Mouse (Mus musculus) forebrain, embryonic 16.5 days (tissue): ENCODE measurements at regions not wholly inside any gene's neighbourhood (a gene's known extent, or its start where the extent isn't known, plus 50 kb on each side); places are given as distances from the start of the nearest gene placed in this dataset.
"Not testable (repeated sequence)": the region's sequence is repeated elsewhere in the genome, so short reads cannot be mapped to it uniquely, and the experiment has no call there.

ENCODE experiments used
- ATAC-seq: fragments of 200-750 bp; cut with Nextera tagmentation; 2 replicates; pipeline ENCODE4 v1.8.0; 2017; ENCODE audit warnings: mild to moderate bottlenecking, moderate library complexity
- H3K27ac ChIP-seq: fragments of 300-500 bp; sonication (generic); 2 replicates; pipeline ENCODE4 v1.5.1; 2014; ENCODE audit warnings: low read length, control low read depth
- H3K27me3 ChIP-seq: fragments of 300-500 bp; sonication (generic); replicated peaks from 2 replicates; pipeline ENCODE4 v1.6.1; 2014; ENCODE audit warnings: low read length; ENCODE audit not compliant: control insufficient read depth, insufficient read depth
- H3K36me3 ChIP-seq: fragments of 300-500 bp; sonication (generic); 2 replicates; pipeline ENCODE4 v1.6.1; 2014; ENCODE audit not compliant: control insufficient read depth, insufficient read depth
- H3K4me1 ChIP-seq: fragments of 300-500 bp; sonication (generic); replicated peaks from 2 replicates; pipeline ENCODE4 v1.6.1; 2014; ENCODE audit warnings: low read length; ENCODE audit not compliant: control insufficient read depth, insufficient read depth
- H3K4me2 ChIP-seq: fragments of 300-500 bp; sonication (generic); 2 replicates; pipeline ENCODE4 v1.6.1; 2014; ENCODE audit warnings: mild to moderate bottlenecking, low read length, control low read depth
- H3K4me3 ChIP-seq: fragments of 300-500 bp; sonication (generic); replicated peaks from 2 replicates; pipeline ENCODE4 v1.5.1; 2014; ENCODE audit warnings: mild to moderate bottlenecking, low read length, control low read depth
- H3K9ac ChIP-seq: fragments of 300-500 bp; sonication (generic); replicated peaks from 2 replicates; pipeline ENCODE4 v1.6.1; 2014; ENCODE audit warnings: low read depth, low read length, control low read depth
- H3K9me3 ChIP-seq: fragments of 300-500 bp; sonication (generic); 2 replicates; pipeline ENCODE4 v1.6.1; 2016; ENCODE audit warnings: low read length; ENCODE audit not compliant: control insufficient read depth
- WGBS: fragments of 180-500 bp; shearing (Covaris S2); extraction: QIAGEN DNeasy Blood & Tissue Kit; methylation state at CpG from one replicate; pipeline ENCODE4 v1.1.7; 2014; 5-methylcytosine and 5-hydroxymethylcytosine counted together

GRCm38 (mm10) chr13:5641743-5642510 is 219.4 kb upstream of the Klf6 start:
- no peak overlapping the region for H3K27ac ChIP-seq
- ATAC-seq: peak; percentile 64; the same call in 1 of the 2 replicates
- H3K36me3 ChIP-seq: no peaks in the 10 kb centered on the region
- no peaks in the 10 kb centered on the region for H3K9me3 ChIP-seq
- no peaks in the 10 kb centered on the region for H3K4me1 ChIP-seq
- no peak overlapping the region for H3K9ac ChIP-seq
- H3K4me3 ChIP-seq: no peak overlapping the region
- H3K27me3 ChIP-seq: no peaks in the 10 kb centered on the region
- no peak overlapping the region for H3K4me2 ChIP-seq
- 58% methylated on average over 7 of the region's 7 CpGs for WGBS

GRCm38 (mm10) chr13:5648276-5648675 is 213.0 kb upstream of the Klf6 start:
- H3K27ac ChIP-seq: no peak overlapping the region
- no peak overlapping the region for H3K4me3 ChIP-seq
- no peaks in the 10 kb centered on the region for H3K36me3 ChIP-seq
- no peaks in the 10 kb centered on the region for H3K9me3 ChIP-seq
- no peak overlapping the region for H3K4me2 ChIP-seq
- H3K4me1 ChIP-seq: no peaks in the 10 kb centered on the region
- no peak for ATAC-seq
- H3K9ac ChIP-seq: no peak overlapping the region
- 75% methylated on average over 4 of the region's 4 CpGs for WGBS
- no peaks in the 10 kb centered on the region for H3K27me3 ChIP-seq

DNA sequence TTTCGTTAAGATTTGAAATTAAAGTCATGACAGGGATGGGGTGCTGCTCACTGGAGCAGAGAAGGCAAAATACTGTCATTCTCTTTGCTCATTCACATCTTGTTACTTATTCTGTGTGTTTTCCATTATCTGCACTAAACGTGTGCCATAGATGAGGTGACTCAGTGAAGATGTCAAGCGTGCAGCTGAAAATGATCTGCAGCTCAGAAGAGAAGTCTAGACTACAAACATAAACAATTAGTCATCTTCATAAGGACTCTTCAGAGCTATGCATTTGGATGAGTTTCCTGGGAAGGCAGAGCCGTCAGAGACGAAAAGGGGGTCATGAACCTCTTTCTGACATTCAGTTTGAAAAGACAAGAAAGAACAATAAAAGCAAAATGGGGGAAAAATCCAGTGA is 203.7 kb upstream of the Klf6 start:
- H3K4me2 ChIP-seq: no peak overlapping the region
- H3K36me3 ChIP-seq: no peaks in the 10 kb centered on the region
- no peak overlapping the region for H3K9ac ChIP-seq
- ATAC-seq: no peak
- H3K4me3 ChIP-seq: no peak overlapping the region
- no peak overlapping the region for H3K27ac ChIP-seq
- no peaks in the 10 kb centered on the region for H3K27me3 ChIP-seq
- WGBS: 51% methylated on average over 5 of the region's 5 CpGs
- no peaks in the 10 kb centered on the region for H3K9me3 ChIP-seq
- H3K4me1 ChIP-seq: no peaks in the 10 kb centered on the region

DNA sequence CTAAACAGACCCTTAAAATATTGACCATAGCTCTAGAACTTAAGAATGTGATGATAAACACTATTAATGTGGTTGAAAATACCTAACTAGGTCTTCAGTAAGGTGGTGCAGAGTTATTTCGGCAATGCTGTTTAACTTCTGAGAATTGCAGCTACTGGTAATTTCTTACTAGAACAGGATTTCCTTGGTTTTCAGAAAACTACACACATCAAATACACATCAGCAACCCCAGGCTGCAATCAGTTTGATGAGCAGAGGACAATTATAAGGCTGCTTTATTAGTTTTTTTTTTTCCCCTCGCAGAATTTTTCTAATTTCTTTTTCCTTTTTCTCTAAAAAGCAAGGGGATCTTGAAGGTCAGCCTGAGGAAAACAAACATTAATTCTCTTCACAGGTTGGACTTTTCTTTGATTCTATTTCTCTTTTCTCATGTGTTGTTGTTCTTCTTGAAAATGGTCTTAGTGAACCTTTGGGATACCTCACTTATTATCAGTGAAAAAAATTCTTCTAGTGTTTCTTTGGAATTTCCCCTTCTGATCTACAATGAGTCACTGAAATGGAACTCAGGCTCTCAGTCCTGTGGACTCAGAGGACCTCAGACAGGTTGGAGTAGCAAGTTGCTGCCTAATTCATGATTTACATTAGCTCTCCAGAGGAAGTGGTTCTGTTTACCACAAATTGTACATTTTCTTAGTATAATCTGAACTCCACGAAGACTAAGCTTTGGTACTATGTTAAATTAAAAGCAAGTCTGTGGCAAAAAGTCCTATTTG is 194.9 kb upstream of the Klf6 start:
- 88% methylated on average over 3 of the region's 3 CpGs for WGBS
- Histone ChIP-seq H3K27me3 (no peaks in the 10 kb centered on the region), H3K9ac (no peak overlapping the region), H3K4me1 (no peaks in the 10 kb centered on the region), H3K4me3 (no peak overlapping the region), H3K27ac (no peak overlapping the region), H3K9me3 (no peaks in the 10 kb centered on the region), H3K36me3 (no peaks in the 10 kb centered on the region), H3K4me2 (no peak overlapping the region)
- ATAC-seq: no peak

- 21% methylated on average over 1 of the region's 1 CpGs for WGBS
- peak; percentile 74 for ATAC-seq
- Histone ChIP-seq H3K4me1 (no peaks in the 10 kb centered on the region), H3K27me3 (no peaks in the 10 kb centered on the region), H3K4me3 (no peak overlapping the region), H3K27ac (no peak overlapping the region), H3K4me2 (no peak overlapping the region), H3K36me3 (no peaks in the 10 kb centered on the region), H3K9ac (no peak overlapping the region), H3K9me3 (no peaks in the 10 kb centered on the region)
These were observed 185.6 kb upstream of the Klf6 start for GRCm38 (mm10) chr13:5675668-5676067.

DNA sequence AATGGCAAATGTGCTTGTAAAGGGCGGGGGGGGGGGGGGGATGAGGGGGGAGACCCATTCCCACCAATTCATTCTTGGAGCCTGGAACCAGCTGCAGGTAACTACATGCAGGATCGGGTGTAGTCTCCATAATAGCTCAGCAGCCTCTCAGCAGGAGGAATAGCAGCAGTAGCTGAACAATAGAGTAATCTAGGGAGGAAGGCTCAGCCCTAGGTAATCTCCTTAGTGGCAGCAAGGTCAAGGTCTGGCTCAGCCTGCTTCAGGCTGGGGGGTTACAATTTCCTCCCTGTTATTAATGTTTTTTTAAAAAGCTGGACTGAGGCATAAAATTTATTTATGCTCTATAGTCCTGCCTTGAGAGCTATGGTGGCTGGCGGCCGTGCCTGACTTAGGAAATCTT is 171.2 kb upstream of the Klf6 start:
- Histone ChIP-seq H3K36me3 (no peaks in the 10 kb centered on the region), H3K4me2 (no peak overlapping the region), H3K9ac (no peak overlapping the region), H3K4me1 (no peaks in the 10 kb centered on the region), H3K27ac (no peak overlapping the region), H3K9me3 (0 out of 2 replicates have a peak, but pooled peaks cover 4% of the 10 kb centered on the region), H3K27me3 (no peaks in the 10 kb centered on the region), H3K4me3 (no peak overlapping the region)
- 83% methylated on average over 4 of the region's 4 CpGs for WGBS
- ATAC-seq: no peak

DNA sequence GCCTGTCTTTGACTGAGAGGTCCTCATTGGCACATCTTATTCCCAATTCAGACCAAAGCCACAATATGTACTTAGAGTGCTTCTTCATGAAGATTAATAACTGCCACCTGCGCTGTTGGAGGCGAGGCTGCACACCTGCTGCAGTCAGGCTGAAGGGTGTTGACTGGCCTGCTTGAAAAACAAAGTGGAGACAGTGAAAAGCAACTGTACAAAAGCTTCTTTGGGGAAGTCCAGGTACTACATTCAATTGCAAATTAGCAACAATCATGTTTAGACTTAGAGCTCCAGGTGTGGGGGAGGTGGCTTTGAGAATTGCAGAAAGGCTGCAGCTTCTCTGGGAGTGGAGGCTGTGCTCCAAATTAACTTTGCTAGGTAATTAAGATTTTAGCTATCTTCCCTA is 170.6 kb upstream of the Klf6 start:
- not testable (repeated sequence) for H3K36me3 ChIP-seq, H3K9ac ChIP-seq, H3K4me2 ChIP-seq, ATAC-seq, H3K4me3 ChIP-seq, H3K27me3 ChIP-seq, H3K9me3 ChIP-seq, H3K4me1 ChIP-seq, H3K27ac ChIP-seq
- WGBS: 91% methylated on average over 2 of the region's 2 CpGs

DNA sequence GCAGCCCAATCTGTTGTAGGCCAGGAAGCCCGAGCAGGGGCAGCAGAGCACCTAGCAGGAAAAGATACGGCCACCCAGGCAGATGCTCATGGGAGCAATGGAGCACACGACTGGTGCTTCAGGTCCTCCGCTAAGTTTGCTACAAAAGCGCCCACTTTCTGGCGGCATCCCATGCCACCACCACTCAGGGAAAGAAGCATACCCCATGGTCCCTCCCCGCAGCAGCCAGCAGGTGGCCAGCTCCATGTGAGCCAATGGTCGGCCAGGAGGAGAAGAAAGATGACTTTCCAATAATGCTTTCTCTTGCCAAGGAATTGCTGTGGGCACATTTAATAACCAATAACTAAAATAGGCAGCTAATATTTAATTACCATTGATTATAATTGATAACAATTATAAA is 166.7 kb upstream of the Klf6 start:
- Histone ChIP-seq H3K27ac (no peak overlapping the region), H3K27me3 (no peaks in the 10 kb centered on the region), H3K4me1 (no peaks in the 10 kb centered on the region), H3K4me3 (no peak overlapping the region), H3K9me3 (0 out of 2 replicates have a peak, but pooled peaks cover 4% of the 10 kb centered on the region), H3K9ac (no peak overlapping the region), H3K4me2 (no peak overlapping the region), H3K36me3 (no peaks in the 10 kb centered on the region)
- ATAC-seq: no peak
- WGBS: 85% methylated on average over 8 of the region's 8 CpGs

DNA sequence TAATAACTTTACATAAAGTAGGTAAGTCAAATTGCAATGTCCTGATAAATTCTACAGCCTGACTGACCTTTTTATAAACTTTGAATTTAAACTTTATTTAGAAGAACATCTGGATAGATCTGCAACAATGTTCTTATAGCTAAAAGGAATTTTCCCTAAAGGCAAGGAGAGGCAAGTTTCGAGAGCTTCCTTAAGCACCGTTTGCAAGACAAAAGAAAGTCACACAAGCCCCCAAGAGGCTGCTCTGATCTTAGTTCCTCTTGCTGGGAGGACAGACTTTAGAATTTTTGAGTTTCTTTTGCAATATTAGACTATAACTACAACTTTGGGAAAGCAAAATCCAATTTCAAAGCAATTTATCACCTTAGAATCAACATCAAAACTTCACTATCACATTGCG is 165.7 kb upstream of the Klf6 start:
- H3K27ac ChIP-seq, H3K27me3 ChIP-seq, ATAC-seq, H3K4me2 ChIP-seq, H3K9me3 ChIP-seq, H3K36me3 ChIP-seq, H3K4me1 ChIP-seq, H3K9ac ChIP-seq, H3K4me3 ChIP-seq: not testable (repeated sequence)
- 46% methylated on average over 3 of the region's 3 CpGs for WGBS
